Mouse (Mus musculus): ENCODE measurements around the gene Fam162a.

DNA sequence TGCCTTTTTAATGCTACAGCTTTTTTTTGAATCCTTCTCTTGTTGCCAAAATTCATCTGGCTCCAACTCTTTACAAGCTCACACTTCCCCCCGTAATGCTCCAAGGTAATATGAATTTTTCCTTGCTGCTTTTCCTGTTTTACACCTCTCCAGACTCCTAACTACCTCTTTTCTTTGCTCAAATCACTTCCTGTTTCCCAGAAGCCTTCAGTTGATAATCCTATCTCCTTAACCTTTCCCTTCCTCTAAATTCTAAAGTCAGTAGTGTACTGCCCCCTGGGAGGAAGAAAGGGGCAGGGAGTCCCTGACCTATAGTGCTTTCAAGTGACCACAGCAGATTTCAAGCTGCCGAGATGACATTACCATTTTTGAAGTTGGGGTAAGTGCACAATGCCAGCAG lies 3.7 kb downstream of the Fam162a start:
- no peak for TF ChIP-seq MAFK (IDR thresholded peaks at IDR 0.05; ENCODE audit: insufficient read depth, low read depth, low read length)
- no peak for TF ChIP-seq ZNF384 (IDR thresholded peaks at IDR 0.05; ENCODE audit: low read depth, low read length)
- no peak for TF ChIP-seq HCFC1 (IDR thresholded peaks at IDR 0.05; ENCODE audit: borderline replicate concordance, insufficient read depth, low read length)

Data from ES-E14 (cell line).